Mouse (Mus musculus): ENCODE data around the gene Ppp4r3b. TPM values are rescaled to one million over a fixed set of nuclear protein-coding genes. Genes with fewer than 3 reads are reported as not detected.

The Ppp4r3b gene
- total RNA-seq, 2 experiments from 2014 or later, result 25.9 to 33.0 TPM

- peak overlapping the region; percentile 41 for H3K4me3 ChIP-seq
- peak overlapping the region; percentile 48 for H3K27ac ChIP-seq
- no peak for TF ChIP-seq CTCF (IDR thresholded peaks at IDR 0.05)
- intact Hi-C loops (cut with DNase I), result no loop called here
- DNase-seq, result peak; percentile 48
These were observed 9.1 kb downstream of the Ppp4r3b start for GRCm38 (mm10) chr11:29181751-29182150.

- DNase-seq, result no peak
- peak overlapping the region; percentile 53 for H3K27ac ChIP-seq
- TF ChIP-seq CTCF (IDR thresholded peaks at IDR 0.05), result no peak
- no peak overlapping the region for H3K4me3 ChIP-seq
- intact Hi-C loops (cut with DNase I), result no loop called here
These were observed 16.3 kb downstream of the Ppp4r3b start for GRCm38 (mm10) chr11:29188981-29189380.

GRCm38 (mm10) chr11:29203653-29204052 is 31.0 kb downstream of the Ppp4r3b start:
- Histone ChIP-seq H3K27ac (no peak overlapping the region), H3K4me3 (no peak overlapping the region)
- peak; percentile 46 for TF ChIP-seq CTCF (IDR thresholded peaks at IDR 0.05)
- DNase-seq, result no peak
- intact Hi-C loops (cut with DNase I), result no loop called here

GRCm38 (mm10) chr11:29209774-29210173 is 37.1 kb downstream of the Ppp4r3b start:
- H3K27ac ChIP-seq, result no peak overlapping the region
- no peak for DNase-seq
- no peak for TF ChIP-seq CTCF (IDR thresholded peaks at IDR 0.05)
- H3K4me3 ChIP-seq, result no peak overlapping the region
- intact Hi-C loops (cut with DNase I), result no loop called here

- H3K27ac ChIP-seq, result no peak overlapping the region
- TF ChIP-seq CTCF (IDR thresholded peaks at IDR 0.05), result no peak
- no peak for DNase-seq
- H3K4me3 ChIP-seq, result no peak overlapping the region
- intact Hi-C loops (cut with DNase I), result no loop called here
These were observed 43.5 kb downstream of the Ppp4r3b start for GRCm38 (mm10) chr11:29216196-29216595.

- intact Hi-C loops (cut with DNase I), result no loop called here
- DNase-seq, result no peak
- no peak for TF ChIP-seq CTCF (IDR thresholded peaks at IDR 0.05)
- H3K4me3 ChIP-seq, result no peak overlapping the region
- no peak overlapping the region for H3K27ac ChIP-seq
These were observed 46.4 kb downstream of the Ppp4r3b start for GRCm38 (mm10) chr11:29219055-29219454.

- H3K4me3 ChIP-seq, result no peak overlapping the region
- intact Hi-C loops (cut with DNase I), result no loop called here
- H3K27ac ChIP-seq, result no peak overlapping the region
- no peak for TF ChIP-seq CTCF (IDR thresholded peaks at IDR 0.05)
- no peak for DNase-seq
These were observed 49.6 kb downstream of the Ppp4r3b start for GRCm38 (mm10) chr11:29222310-29222709.

- H3K4me3 ChIP-seq, result no peak overlapping the region
These were observed 52.1 kb downstream of the Ppp4r3b start for GRCm38 (mm10) chr11:29224754-29225153.

GRCm38 (mm10) chr11:29228957-29229356 is 56.3 kb downstream of the Ppp4r3b start:
- H3K27ac ChIP-seq, result no peak overlapping the region
- H3K4me3 ChIP-seq, result no peak overlapping the region
- no peak for DNase-seq
- intact Hi-C loops (cut with DNase I), result no loop called here
- no peak for TF ChIP-seq CTCF (IDR thresholded peaks at IDR 0.05)

More at GRCm38 (mm10) chr11:29224754-29225153, 52.1 kb downstream of the Ppp4r3b start:
- no peak for DNase-seq
- no peak overlapping the region for H3K27ac ChIP-seq
- intact Hi-C loops (cut with DNase I), result no loop called here
- no peak for TF ChIP-seq CTCF (IDR thresholded peaks at IDR 0.05)

- Histone ChIP-seq H3K4me3 (no peak overlapping the region), H3K27ac (no peak overlapping the region)
- DNase-seq, result no peak
- no peak for TF ChIP-seq CTCF (IDR thresholded peaks at IDR 0.05)
- intact Hi-C loops (cut with DNase I), result no loop called here
These were observed 60.9 kb downstream of the Ppp4r3b start for GRCm38 (mm10) chr11:29233569-29233968.

GRCm38 (mm10) chr11:29237364-29237763 is 64.7 kb downstream of the Ppp4r3b start:
- intact Hi-C loops (cut with DNase I), result no loop called here
- no peak for DNase-seq
- Histone ChIP-seq H3K4me3 (no peak overlapping the region), H3K27ac (no peak overlapping the region)
- TF ChIP-seq CTCF (IDR thresholded peaks at IDR 0.05), result no peak

- DNase-seq, result no peak
- TF ChIP-seq CTCF (IDR thresholded peaks at IDR 0.05), result no peak
- Histone ChIP-seq H3K27ac (no peak overlapping the region), H3K4me3 (no peak overlapping the region)
- intact Hi-C loops (cut with DNase I), result no loop called here
These were observed 65.4 kb downstream of the Ppp4r3b start for GRCm38 (mm10) chr11:29238047-29238446.

GRCm38 (mm10) chr11:29238551-29238950 is 65.9 kb downstream of the Ppp4r3b start:
- Histone ChIP-seq H3K27ac (no peak overlapping the region), H3K4me3 (no peak overlapping the region)
- no peak for DNase-seq
- TF ChIP-seq CTCF (IDR thresholded peaks at IDR 0.05), result no peak
- intact Hi-C loops (cut with DNase I), result no loop called here

GRCm38 (mm10) chr11:29239353-29239752 is 66.7 kb downstream of the Ppp4r3b start:
- DNase-seq, result no peak
- no peak overlapping the region for H3K27ac ChIP-seq
- no peak for TF ChIP-seq CTCF (IDR thresholded peaks at IDR 0.05)
- intact Hi-C loops (cut with DNase I), result no loop called here
- H3K4me3 ChIP-seq, result no peak overlapping the region
